Mouse (Mus musculus) kidney, postnatal 14 days (tissue): Measurements from ENCODE around the gene Pald1.

Experiments
- DNase-seq: peaks from one replicate; pipeline ENCODE4 v3.0.0; 2022; ENCODE audit warnings: mixed read lengths

Pald1 gene

DNA sequence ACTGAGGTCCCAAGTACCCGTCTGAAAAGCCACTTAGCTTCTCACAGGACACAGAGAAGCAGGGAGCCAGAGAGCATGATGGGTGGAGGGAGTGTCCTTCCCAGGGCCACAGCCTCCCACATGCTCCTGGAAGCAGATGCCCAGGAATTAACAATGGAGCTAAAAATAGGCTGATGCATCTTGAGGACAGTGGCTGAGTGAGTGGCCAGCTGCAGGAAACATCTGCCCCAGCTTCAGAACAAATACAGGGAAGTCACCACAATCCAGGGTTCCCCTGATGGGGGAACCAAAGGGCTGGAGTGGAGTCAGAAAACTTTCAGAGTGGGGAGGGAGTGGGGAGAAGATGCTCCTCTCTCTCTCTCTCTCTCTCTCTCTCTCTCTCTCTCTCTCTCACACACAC lies 17.4 kb downstream of the Pald1 start:
- DNase-seq: peak; percentile 70

DNA sequence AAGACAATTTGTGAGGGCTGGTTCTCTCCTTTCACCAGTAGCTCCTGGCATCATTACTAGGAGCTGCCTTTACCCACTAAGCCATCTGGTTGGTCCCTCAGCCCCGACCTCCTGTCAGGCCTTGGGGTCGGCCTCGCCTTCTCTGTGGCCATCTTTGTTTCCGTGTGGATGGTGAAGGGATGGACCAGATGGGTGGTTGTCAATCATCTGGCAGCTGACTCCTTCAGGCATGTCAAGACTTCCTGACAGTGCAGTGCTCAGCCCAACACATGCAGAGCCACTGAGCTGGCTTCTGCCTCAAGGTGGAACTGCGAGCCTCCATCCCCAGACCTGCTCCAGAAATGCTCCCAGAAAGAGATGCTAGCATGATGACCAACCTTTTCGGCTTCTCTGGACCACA lies 18.9 kb downstream of the Pald1 start:
- DNase-seq: no peak

DNA sequence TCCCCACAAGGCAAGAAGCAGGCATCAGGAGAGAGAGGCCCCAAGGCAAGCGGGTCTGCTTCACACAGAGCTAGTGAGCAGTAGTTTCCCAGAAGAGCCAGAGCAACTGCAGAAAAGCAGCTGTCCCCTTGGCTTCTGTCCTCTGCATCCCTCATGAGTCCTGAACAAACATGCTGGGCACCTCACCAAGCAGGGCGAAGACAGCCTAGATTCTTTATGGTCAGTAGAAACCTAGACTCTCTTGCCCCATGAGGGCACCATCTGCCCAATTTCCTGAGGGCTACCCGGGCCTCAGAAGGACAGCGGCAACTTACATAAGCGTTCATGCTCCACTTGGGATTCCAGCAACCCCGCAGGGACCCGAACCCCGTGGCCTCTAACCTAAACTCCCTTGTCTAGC lies 20.3 kb downstream of the Pald1 start:
- no peak for DNase-seq

DNA sequence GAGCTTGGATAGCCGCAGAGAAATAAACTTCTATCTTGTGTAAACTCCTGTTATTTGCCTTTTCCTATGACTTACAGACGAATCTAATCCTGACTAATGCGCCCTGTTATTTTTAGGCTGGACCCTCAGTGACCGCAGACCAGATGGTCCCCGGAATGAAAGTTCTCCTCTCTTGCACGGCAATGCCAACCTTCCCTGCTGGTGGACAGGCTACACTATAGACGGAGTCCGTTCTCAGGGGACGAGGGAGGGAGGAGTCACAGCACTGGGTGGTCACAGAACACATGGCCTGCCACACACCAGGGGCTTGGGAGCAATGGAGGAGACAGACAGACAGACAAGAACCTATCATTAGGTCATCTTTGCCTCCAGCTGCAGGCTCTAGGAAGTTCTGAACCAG lies 20.8 kb downstream of the Pald1 start:
- DNase-seq: no peak

DNA sequence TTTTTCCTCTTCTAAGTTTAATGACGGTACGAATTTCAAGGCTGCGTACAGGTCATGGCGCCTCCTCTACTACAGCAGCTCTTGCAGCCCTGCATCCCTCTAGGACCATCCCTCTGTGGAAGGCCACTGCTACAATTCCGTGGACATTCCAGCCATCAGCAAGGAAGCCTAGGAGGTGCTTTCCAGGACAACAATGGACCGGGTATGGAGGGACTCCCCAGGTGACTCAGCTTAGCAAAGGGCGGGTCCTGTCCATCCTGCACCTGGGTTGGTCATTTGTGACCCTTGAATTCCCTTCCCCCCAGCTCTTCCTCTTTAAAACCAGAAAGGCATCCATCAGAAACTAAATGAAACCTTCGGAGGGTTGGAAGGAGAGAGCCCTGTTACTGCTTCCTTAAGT lies 22.7 kb downstream of the Pald1 start:
- no peak for DNase-seq

DNA sequence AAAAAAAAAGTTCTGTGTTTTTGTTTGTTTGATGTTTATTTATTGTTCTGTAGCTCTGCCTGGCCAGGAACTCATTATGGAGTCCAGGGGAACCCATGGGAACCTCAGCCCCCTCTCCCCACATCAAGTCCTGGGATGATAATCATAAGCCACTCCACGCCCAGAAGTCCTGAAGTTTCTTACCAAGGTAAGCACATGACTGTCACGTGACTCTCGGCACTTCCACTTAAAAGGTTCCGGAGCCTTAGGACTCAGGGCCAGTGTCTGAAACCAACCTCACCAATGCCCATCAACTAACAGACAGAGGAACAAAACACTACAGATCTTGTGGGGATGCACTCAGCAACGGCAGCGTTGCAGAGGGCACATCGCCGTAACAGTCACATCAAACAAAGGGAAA lies 23.9 kb downstream of the Pald1 start:
- DNase-seq: no peak

DNA sequence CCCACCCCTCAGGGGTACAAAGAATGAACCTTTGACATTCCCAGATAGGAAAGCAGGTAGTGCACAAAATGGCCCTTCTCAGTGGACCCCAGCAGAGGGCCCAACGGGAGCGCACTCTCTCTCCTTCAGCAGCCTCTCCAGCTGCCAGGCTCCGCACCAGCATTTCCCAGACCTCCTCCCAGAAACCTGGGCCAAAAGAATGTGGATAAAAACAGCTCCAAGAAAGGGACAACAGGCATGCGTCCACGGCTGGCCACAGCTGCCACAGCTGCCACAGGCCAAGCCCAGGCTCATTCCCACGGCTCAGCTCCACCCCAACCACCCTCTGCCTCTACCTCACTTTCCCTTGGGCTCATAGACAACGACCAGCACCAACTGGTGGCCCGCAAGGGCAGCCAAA lies 25.7 kb downstream of the Pald1 start:
- DNase-seq: peak; percentile 28

DNA sequence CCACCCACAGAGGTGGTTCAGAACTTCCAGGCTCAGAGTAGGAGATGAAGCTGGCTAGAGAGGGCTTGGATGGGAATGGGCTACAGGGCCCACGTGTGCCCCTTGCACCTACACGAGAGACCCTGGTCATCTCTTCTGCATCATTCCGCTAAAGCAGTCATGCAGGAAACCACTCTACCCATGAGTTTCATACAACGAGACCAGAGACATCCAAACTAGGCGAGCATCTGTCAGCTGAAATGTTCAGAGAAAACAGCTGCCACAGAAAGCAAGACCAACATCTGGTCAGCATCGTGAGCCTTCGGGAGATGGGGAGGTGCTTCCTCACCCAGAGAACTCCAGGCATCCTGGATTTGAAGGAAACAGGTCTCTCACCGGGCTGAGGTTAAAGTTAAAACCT lies 26.8 kb downstream of the Pald1 start:
- DNase-seq: no peak

DNA sequence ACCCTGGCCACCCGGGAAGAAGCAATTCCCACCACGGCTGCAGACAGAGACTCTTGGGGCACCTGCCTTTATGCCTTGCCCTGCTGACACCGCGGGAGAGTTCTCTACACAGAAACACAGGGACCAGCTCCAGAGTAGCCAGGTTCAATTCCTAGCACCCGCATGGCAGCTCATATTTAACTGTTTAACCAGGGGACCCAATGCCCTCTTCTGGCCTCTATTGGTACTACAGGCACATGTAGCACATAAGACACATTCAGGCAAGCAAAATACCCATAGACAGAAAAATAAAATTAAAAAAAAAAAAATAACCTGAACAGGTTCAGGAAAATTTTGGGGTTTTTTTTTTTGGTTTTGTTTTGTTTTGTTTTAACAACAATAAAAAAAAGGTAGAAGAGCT lies 27.2 kb downstream of the Pald1 start:
- no peak for DNase-seq

DNA sequence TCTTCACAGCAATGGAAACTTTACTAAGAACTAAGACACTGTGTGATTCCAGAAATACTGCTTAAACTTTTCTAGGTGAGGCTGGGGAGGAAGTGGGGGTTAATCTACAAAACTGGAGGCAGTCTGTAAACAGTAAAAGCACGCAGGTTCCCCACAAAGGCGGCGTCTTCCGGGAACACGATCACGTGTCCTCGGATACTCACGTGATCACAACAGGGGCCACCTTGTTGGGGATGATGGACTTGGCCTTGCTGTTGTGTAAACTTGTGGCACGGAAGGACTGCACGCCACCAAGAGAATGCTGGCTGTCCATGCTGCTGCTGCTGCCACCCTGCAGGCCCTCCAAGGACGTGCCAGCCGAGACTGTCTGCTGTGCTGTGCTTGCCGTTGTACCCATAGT lies 27.7 kb downstream of the Pald1 start:
- no peak for DNase-seq

DNA sequence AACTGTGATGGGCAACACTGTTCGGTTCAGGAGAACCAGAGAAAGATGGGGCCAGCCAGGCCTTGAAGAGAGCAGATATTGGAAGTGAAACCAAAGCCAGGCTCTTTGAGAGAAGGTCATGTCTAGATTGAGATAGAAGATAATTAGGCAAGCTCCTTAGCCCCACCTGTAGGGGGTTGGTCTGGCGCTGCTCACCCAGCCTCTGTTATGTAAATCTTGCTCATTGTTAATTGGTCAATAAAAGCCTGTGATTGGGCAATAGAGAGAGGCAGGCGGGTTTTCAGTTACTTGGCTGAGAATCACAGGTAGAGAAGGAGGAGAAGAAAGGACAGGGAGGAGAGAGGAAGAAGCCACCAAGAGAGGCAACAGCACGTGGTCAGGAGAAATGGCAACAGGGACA lies 32.1 kb downstream of the Pald1 start:
- DNase-seq: no peak

DNA sequence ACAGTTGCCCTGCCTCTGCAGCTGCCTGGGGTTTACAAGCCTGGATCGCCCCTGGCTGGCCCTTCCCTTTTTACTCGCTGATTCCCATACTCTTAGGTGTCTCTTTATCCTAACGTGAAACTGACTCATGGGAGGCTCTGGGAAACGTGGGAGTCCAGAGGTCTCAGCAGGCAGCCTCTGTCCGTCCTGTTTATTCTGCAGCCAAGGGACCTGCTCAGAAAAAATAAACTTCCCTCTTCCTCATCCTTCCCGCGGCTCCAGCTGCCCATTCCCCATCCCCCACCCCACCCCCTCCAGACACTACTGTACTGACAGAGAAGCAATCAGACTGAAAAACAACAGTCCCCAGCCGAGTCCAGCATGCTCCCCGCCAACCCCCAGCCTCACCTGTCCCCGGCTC lies 37.0 kb downstream of the Pald1 start:
- no peak for DNase-seq

DNA sequence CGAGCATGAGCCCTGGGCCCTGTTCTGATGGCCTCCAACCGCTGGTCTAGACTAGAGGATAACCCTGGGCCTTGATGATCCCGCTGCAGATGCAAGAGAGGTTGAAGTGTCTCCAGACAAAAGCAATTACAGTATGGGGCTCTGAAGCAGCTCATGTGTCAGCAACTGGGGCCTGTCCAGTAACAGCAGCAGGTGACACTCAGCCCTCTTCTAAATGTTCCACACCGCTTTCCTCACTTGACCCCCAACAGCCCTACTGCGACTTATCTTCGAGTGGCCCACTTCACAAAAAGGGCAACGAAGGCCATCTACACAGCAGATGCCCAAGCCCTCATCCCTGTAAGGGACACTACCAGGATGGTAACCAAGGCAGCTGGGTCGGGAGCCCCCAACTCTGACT lies 38.2 kb downstream of the Pald1 start:
- no peak for DNase-seq

DNA sequence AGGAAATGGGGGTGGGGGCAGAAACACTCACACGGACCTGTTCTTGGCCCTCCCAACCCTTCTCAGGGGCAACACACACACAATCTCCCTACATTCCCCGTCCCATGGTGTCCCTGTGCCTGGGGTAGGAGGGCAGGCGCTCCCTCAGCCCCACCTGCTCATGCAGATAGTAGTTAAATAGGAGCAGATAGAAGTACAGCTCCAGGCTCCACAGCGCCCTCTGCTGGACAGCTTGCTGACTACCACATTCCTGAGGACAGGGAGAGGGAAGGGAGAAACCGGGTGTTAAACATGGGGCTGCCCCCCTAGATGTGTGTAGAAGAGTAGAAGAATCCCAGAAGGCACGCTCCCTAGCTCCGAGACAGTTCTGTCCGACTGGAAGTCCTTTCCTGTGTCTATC lies 39.4 kb downstream of the Pald1 start:
- peak; percentile 60 for DNase-seq

DNA sequence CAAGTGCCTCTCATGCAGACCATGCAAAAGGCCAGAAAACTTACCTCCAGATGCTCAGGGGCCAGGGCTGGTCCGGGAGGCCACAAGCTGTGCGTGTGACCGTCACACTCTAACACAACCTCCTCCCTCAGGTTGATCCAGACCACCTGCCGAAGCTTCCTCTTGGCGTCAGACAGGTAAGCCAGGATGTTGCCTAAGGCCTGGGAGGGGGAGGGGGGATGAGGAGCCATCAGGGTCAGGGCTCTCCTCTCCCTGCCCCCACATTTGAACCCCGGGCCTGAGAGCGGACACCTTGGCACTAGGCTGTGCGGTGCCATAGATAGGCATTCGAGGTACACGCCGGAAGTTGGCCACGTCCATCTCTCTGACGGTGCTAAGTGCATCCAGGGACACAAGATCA lies 40.6 kb downstream of the Pald1 start:
- DNase-seq: no peak

DNA sequence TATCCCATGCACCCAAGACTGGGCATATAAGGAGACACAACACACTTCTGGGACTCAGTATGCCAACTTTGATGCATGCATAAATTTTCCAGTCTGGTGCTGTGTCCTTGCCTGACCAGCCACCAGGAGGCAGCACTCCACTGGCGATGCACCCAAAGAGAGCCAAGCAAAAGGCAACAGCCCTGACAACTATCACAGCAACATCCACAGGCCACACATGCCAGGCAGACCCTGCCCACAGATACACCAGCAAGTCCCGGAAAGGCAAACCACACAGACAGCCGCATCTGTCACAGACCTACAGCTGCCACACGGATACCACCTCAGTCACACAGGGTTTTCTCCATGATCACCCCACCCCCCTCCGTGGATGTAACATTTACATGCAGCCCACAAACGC lies 41.8 kb downstream of the Pald1 start:
- peak; percentile 78 for DNase-seq

DNA sequence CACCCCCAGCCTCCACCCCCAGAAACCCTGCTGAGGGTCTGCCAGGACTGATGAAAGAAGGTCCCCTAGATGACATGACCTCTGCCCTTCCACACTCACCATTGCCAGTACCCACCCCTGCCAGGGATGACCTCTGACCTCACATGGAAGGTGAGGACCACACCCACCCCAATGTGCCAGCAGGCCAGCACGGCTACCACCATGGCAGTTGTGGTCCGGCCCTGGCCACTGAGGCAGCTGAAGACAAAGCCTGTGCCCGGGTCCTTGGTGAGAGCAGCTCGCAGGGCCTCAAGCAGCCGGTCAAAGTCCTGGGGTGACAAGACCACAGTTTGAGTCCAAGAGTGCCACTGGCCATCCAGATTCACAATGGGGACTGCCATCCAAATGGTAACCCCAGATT lies 42.3 kb downstream of the Pald1 start:
- DNase-seq: no peak

DNA sequence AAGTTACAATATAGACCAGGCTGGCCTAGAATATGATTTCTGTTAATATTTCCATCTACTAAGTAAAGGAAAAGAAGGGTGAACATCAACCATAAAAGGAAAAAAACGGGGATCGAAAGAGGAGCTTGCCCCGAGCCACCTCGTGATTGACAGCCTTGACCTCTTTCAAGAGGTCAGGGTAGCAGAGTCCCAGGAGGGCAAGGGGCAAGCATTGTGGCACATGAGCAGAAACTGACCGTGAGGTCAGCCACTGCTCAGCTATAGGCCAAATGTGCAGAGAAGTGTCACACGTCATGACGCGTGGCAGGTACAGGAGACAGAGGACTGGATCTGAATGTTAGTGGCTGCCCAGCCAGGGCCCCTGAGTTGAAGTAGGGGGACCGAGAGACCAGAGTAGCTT lies 43.1 kb downstream of the Pald1 start:
- DNase-seq: no peak

DNA sequence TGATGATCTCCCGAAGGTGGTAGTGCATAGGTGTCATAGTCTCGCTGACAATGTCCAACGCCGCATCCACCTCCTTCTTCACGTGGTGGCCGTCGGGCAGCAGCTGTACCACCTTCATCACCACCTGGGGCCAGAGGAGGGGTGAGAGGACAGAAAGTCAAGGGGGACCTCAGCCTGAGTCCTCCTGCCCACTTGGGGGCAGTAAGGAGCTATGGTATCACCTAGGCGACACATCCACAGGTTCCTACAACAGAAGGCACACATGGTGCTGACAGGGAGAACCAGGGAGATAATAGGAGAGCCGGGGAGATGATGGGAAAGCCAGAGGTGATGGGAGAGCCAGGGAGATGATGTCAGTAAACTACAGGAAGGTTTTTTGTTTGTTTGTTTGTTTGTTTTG lies 44.1 kb downstream of the Pald1 start:
- no peak for DNase-seq

DNA sequence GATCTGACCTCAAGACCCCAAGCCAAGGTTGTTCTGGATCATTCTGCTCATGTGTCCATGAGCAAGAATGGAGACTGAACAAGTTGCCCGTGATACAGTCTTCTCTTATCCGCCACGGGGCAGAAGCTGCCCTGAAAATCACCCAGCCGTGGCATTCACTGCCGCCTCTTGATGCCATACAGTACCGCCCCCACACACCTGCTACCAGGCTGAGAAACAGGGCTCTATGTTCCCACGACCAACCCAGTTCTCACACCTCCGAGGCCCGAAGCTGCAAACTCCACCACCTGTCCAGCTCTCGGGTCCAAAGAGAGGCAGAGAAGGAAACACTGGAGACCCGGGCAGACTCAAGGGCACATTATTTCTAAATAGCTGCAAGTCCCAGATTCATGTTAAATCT lies 45.7 kb downstream of the Pald1 start:
- DNase-seq: no peak

DNA sequence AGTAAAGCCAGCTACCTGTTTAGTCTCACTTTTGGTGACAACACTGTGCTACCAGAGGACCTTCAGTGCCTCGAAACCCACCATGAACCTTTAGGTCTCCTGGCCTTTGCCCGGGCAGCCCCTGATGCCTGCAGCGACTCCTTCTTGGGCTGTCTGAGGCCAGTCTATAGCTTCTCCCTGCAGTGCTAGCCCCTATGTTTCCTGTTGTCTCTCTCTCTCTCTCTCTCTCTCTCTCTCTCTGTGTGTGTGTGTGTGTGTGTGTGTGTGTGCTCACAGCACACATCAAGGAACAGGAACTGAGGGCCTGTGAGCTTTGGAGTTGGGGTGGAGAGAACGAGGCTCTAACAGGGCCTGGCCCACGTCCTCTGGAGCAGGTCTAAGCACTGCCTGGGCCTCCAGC lies 46.7 kb downstream of the Pald1 start:
- DNase-seq: no peak

DNA sequence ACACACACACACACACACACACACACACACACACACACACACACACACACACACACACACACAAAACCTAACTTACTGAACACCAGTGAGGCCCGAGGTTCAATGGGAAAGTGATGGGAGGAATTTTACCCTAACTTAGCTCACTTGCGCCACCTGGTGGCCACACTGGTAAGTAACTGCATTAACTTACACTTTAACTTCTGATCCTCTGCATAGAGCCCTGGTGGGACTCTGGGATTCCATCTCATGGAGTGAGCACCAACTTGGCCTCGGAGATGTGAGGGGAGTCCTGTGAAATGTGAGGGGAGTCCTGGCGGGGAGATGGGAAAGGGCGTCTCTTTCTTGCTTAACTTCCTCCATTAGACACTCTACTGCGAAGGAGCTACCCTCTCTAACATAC lies 47.2 kb downstream of the Pald1 start:
- peak; percentile 85 for DNase-seq

DNA sequence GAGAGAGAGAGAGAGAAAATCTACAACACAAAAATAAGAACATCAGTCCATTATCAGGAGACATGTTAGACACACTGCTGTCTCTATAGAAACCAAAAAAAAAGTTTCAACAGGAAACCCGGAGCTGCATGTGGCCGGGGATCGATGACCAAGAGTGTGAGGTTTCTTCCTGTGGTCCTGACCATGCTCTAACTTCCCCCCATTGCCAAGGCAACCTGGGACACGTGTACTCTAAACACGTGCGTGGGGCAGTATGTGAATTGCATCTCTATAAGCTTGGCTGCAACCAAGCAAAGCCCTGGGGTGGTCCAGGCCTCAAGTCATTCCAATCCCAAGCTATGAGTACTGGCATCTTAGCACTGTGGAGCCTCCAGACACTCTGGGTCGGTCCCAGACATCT lies 48.8 kb downstream of the Pald1 start:
- DNase-seq: no peak

DNA sequence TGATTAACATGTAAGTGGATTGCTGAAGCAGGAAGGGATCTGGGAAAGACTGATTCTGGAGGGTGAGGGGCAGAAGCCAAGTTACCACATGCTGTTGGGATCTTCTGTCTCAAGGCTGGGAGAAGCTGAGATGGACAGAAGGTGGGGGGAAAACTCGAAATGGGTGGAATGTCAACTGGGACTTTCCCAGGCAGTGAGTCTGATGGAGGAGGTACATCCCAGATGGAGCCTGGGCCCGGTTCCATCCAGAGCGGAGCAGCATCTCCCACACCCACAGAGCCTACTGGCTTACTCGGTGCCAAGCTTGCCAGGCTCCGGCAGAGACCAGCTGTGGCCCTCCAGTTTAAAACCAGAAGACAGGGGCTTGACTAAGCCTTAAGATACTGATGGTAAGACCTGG lies 52.3 kb downstream of the Pald1 start:
- DNase-seq: no peak

DNA sequence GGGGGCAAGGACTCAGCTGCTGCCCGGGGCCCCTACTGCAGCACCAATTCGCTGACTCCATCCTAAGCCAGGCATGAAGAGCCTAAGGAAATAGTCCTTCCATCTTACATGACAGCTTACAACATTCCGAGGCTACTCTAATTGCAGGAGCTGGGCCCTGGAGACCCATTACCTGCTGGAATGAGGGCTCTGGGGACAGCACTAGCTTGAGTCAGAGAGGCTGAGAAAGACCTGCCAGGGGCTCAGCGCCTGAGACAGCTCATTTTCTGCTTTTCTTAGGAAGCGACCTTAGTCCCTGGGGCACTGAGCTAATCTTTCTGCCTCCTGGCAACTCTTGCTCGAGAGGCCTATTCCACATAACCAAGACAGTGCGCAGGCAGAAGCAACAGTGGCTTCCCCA lies 54.4 kb downstream of the Pald1 start:
- no peak for DNase-seq

DNA sequence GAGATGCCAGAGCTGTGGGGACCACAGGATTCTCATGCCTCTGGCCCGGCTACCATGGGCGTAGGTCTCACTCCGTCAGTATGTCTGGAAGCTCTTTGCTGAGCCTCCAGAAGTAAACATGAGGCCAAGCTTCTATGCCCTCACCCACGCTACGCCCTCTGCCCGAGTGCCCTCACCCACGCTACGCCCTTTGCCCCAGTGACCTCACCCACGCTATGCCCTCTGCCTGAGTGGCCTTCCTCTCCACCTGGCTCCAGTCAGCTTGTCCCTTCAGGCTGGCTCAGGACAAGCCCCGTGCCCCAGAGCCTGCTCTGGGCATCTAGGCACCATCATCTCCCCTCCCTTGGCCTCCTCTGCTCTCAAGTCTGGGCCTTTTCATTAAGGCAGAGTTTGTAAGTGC lies 55.8 kb downstream of the Pald1 start:
- no peak for DNase-seq
